Mouse (Mus musculus): ENCODE results near the gene Itpkb. TPM values are rescaled to one million over a fixed set of nuclear protein-coding genes. Genes with fewer than 3 reads are reported as not detected.
A peak's percentile ranks its signal among the peaks of the same experiment; 100 is the strongest.

Itpkb gene
- polyA plus RNA-seq, 1 experiment: 55.6 TPM

DNA sequence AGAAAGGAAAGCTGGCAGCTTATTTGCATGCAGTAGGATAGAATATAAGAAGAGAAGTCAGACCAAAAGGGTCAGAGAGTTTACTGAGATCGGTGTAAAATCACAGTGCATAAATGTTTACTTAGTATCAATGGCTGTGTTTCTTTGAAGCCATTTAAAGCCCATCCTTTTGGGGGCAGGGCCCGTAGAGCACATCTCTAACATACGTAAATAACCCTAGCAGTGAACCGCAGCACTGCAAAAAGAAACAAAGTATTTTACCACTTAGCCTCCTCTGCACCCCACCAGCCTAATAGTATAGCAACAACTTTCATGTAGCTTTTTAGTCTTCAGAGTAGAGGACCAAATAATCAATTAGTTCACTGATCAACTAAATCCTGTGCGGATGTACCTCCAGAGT lies 67.4 kb downstream of the Itpkb start:
- TF ChIP-seq CTCF (IDR thresholded peaks at IDR 0.05; ENCODE audit: insufficient read depth, low read length) (no peak), POLR2A (IDR thresholded peaks at IDR 0.05; ENCODE audit: borderline replicate concordance, extremely low read depth, low read depth, low read length) (no peak)
- 40% methylated on average over 5 of the region's 5 CpGs for WGBS
- H3K4me3 ChIP-seq (replicated peaks; ENCODE audit: extremely low read depth, low read depth, low read length): no peak overlapping the region
- peaks cover 47% of the 10 kb centered on the region for H3K4me1 ChIP-seq (ENCODE audit: control insufficient read depth, insufficient read depth, low read length)
- no peak for DNase-seq

- TF ChIP-seq CTCF (IDR thresholded peaks at IDR 0.05; ENCODE audit: insufficient read depth, low read length): no peak
- DNase-seq: no peak
These were observed 68.2 kb downstream of the Itpkb start for GRCm38 (mm10) chr1:180398446-180398845.

DNA sequence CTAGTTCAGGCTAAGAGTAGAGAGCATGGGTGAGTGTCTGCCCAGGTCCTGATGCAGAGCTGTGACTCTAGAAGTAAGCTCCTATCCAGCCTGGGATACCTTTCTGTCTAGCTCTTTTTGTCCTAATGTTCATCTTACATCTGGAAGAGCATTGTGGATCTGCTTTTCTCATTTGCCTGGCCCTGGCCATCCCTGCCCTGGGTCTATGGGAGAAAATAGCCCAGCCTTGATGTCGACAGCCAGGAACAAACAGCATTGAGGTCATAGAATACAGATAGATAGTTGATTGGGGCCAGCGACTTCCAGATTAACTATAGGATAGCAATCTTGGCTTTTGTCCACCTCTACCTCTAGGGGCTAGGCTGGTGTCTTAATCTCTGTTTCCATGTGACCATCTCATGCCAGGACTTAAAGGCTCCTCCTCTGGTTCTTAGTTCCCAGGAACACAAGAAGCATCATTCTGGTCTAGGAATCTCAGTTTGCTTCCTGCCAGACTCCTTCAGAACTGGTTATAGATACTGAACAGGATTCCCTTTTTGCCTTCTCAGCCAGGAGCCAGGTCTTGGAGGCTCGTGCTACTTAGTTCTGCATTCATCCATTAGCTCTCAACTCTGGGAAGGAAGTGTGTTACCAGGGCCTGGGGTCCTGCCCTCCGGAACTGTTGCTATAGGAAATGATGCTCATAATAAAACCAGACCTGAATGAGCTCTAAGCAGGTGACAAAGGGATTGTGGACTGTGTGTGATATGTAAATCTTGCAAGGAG lies 70.6 kb downstream of the Itpkb start:
- H3K4me1 ChIP-seq (ENCODE audit: control insufficient read depth, insufficient read depth, low read length): peaks cover 63% of the 10 kb centered on the region
- DNase-seq: no peak
- no peak for TF ChIP-seq CTCF (IDR thresholded peaks at IDR 0.05; ENCODE audit: insufficient read depth, low read length)
- no peak for TF ChIP-seq POLR2A (IDR thresholded peaks at IDR 0.05; ENCODE audit: borderline replicate concordance, extremely low read depth, low read depth, low read length)
- 40% methylated on average over 4 of the region's 4 CpGs for WGBS
- no peak overlapping the region for H3K4me3 ChIP-seq (replicated peaks; ENCODE audit: extremely low read depth, low read depth, low read length)

More at GRCm38 (mm10) chr1:180398446-180398845, 68.2 kb downstream of the Itpkb start:
- H3K4me3 ChIP-seq (replicated peaks; ENCODE audit: extremely low read depth, low read depth, low read length): no peak overlapping the region
- peaks cover 50% of the 10 kb centered on the region for H3K4me1 ChIP-seq (ENCODE audit: control insufficient read depth, insufficient read depth, low read length)
- WGBS: 49% methylated on average over 3 of the region's 3 CpGs

GRCm38 (mm10) chr1:180401725-180402124 lies 71.4 kb downstream of the Itpkb start:
- no peak for DNase-seq
- H3K4me3 ChIP-seq (replicated peaks; ENCODE audit: extremely low read depth, low read depth, low read length): no peak overlapping the region
- TF ChIP-seq POLR2A (IDR thresholded peaks at IDR 0.05; ENCODE audit: borderline replicate concordance, extremely low read depth, low read depth, low read length) (no peak), CTCF (IDR thresholded peaks at IDR 0.05; ENCODE audit: insufficient read depth, low read length) (no peak)
- peaks cover 70% of the 10 kb centered on the region for H3K4me1 ChIP-seq (ENCODE audit: control insufficient read depth, insufficient read depth, low read length)
- 55% methylated on average over 6 of the region's 6 CpGs for WGBS

DNA sequence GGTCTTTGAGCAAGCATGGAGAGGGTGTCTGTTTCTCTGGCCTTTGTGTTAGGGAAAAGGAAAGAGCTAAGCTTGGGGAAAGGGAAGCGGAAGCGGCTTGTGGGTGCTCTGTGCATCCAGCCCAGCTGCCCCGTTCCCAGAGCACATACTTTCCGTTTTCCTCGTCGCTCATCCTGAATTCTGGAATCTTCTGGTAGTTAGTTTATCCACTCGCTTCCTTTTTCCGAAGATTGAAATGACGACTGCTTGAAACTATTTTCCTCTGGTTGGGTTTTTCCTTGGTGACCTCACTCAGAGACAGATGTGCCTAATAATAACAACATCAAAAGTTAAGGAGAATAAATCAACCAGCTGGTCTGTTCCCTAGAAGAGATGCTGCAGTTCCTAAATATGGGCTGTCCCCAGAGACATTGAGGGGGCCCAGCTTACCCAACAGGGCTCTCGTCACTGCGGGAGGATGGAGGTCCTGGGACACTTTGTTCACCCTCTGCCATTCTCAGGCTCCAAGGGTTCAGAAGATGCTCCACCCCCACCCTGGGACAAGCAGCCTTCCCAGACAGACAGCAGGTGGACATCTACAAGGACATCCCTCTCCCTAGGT lies 72.3 kb downstream of the Itpkb start:
- TF ChIP-seq POLR2A (IDR thresholded peaks at IDR 0.05; ENCODE audit: borderline replicate concordance, extremely low read depth, low read depth, low read length): peak; percentile 31; the same call in 1 of the 2 replicates
- no peak for TF ChIP-seq CTCF (IDR thresholded peaks at IDR 0.05; ENCODE audit: insufficient read depth, low read length)
- H3K4me3 ChIP-seq (replicated peaks; ENCODE audit: extremely low read depth, low read depth, low read length): no peak overlapping the region
- no peak for DNase-seq
- WGBS: 33% methylated on average over 11 of the region's 11 CpGs
- peaks cover 72% of the 10 kb centered on the region for H3K4me1 ChIP-seq (ENCODE audit: control insufficient read depth, insufficient read depth, low read length)

DNA sequence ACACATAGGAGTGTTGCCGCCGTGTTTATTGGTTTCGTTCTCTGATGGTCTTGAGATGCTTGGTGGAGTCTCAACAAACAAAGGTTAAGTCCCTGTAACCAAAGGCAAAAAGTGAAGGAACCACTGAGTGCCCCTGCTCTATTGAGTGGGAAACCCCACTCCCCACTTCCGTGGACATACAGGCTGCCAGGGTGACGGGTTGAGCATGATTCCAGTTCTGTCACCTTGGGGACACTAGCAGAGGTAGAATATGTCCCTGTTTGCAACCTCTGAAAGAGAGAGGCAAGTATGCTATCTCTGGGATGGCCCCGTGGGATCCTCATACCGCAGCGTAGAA lies 73.0 kb downstream of the Itpkb start:
- no peak for DNase-seq
- H3K4me1 ChIP-seq (ENCODE audit: control insufficient read depth, insufficient read depth, low read length): peaks cover 75% of the 10 kb centered on the region
- H3K4me3 ChIP-seq (replicated peaks; ENCODE audit: extremely low read depth, low read depth, low read length): no peak overlapping the region
- TF ChIP-seq POLR2A (IDR thresholded peaks at IDR 0.05; ENCODE audit: borderline replicate concordance, extremely low read depth, low read depth, low read length) (no peak), CTCF (IDR thresholded peaks at IDR 0.05; ENCODE audit: insufficient read depth, low read length) (no peak)
- WGBS: 41% methylated on average over 8 of the region's 8 CpGs

GRCm38 (mm10) chr1:180403694-180404606 lies 73.7 kb downstream of the Itpkb start:
- Histone ChIP-seq H3K4me3 (replicated peaks; ENCODE audit: extremely low read depth, low read depth, low read length) (no peak overlapping the region), H3K4me1 (ENCODE audit: control insufficient read depth, insufficient read depth, low read length) (peaks cover 76% of the 10 kb centered on the region)
- WGBS: 10% methylated on average over 32 of the region's 32 CpGs
- DNase-seq: peak; percentile 69
- TF ChIP-seq POLR2A (IDR thresholded peaks at IDR 0.05; ENCODE audit: borderline replicate concordance, extremely low read depth, low read depth, low read length) (peak; percentile 41; the same call in 1 of the 2 replicates), CTCF (IDR thresholded peaks at IDR 0.05; ENCODE audit: insufficient read depth, low read length) (0 out of 2 replicates have a peak, but pooled peaks have one; percentile 0)

DNA sequence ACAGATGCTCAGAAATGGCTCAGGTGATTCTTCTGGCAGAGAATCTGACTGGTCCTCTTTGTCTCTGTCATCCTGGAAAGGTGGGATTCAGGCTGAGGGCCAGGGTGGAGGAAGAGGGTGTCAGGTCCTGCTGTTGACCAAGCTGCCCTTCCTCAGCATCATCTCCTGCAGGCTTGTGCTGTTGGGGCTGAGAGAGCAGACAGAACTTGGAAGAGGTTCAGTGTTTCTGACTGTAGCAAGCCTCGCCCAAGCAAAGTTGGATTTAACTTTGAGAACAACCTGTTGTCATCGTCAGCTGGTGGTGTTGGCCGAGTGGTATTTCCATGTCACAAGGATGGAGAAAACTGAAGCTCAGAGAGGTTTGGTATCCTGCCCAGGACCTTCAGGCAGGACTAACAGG lies 74.4 kb downstream of the Itpkb start:
- no peak for TF ChIP-seq CTCF (IDR thresholded peaks at IDR 0.05; ENCODE audit: insufficient read depth, low read length)
- TF ChIP-seq POLR2A (IDR thresholded peaks at IDR 0.05; ENCODE audit: borderline replicate concordance, extremely low read depth, low read depth, low read length): no peak
- Histone ChIP-seq H3K4me1 (ENCODE audit: control insufficient read depth, insufficient read depth, low read length) (peaks cover 82% of the 10 kb centered on the region), H3K4me3 (replicated peaks; ENCODE audit: extremely low read depth, low read depth, low read length) (no peak overlapping the region)
- DNase-seq: no peak
- 21% methylated on average over 3 of the region's 3 CpGs for WGBS

GRCm38 (mm10) chr1:180405576-180406335 lies 75.5 kb downstream of the Itpkb start:
- DNase-seq: no peak
- TF ChIP-seq CTCF (IDR thresholded peaks at IDR 0.05; ENCODE audit: insufficient read depth, low read length) (no peak), POLR2A (IDR thresholded peaks at IDR 0.05; ENCODE audit: borderline replicate concordance, extremely low read depth, low read depth, low read length) (no peak)
- Histone ChIP-seq H3K4me3 (replicated peaks; ENCODE audit: extremely low read depth, low read depth, low read length) (no peak overlapping the region), H3K4me1 (ENCODE audit: control insufficient read depth, insufficient read depth, low read length) (peaks cover 82% of the 10 kb centered on the region)
- WGBS: 42% methylated on average over 9 of the region's 9 CpGs

Data from lung, adult 2 months (tissue).